Mouse (Mus musculus) adrenal gland, adult 2 months (tissue): ENCODE data around the gene Otud3. TPM values are rescaled to one million over a fixed set of nuclear protein-coding genes. Genes with fewer than 3 reads are reported as not detected.
"Not testable (repeated sequence)": the region's sequence is repeated elsewhere in the genome, so short reads cannot be mapped to it uniquely, and the experiment has no call there.

ENCODE experiments used
- DNase-seq: peaks from one replicate; pipeline ENCODE4 v3.0.0; 2021
- polyA plus RNA-seq: library from polyadenylated mRNA; depleted of rRNA; stranded (reverse); fragments of >200 nt; gene quantifications from 2 replicates; pipeline ENCODE4 v1.2.3, GENCODE M21; 2012
- total RNA-seq, 2 experiments: library from RNA; stranded (reverse); gene quantifications; 2 replicates each; pipeline ENCODE4 v1.2.3; 2021

The Otud3 gene
- total and polyA plus RNA-seq, 3 experiments = 5.6 to 11.3 (median 9.8) TPM

- DNase-seq = no peak
Measured at GRCm38 (mm10) chr4:138892655-138893054, 21.1 kb downstream of the Otud3 start.

DNA sequence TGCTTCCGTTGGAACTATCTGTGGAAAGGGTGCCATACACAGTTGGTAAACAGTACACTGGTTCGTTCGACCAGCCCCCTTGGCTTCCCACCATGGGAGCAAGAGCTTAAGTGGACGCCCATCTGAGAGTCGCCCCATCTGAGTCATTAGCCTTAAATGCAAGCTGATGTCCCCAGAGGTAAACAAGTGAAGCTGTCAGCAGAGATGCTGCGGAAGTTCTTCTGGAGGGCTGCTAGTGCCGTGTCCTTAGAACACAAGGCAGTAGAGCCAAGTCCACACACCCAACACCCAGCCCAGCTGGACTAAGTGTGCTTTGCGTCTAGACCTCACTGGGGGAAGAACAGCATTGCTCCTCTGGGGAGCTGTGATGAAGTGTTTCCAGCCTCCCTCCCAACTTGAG is 24.1 kb downstream of the Otud3 start:
- no peak for DNase-seq

DNA sequence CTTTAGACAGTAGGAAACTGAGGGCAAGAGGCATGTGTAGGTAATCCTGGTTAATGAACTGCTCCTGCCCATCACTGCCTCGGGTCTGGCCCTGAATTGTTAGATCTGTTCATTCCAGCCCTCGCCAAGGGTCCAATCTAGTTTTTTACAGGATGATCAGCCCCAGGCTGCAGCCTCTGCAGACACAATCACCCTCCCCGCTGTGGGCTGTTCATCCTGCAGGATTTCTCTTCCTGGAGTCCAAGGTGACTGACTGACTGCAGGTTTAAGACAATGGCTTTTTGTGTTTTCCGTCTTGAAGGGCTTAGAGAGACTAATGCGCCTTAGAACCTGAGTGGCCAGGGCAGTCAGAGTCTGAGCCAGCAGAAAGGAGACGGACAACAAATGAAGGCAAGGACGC is 24.6 kb downstream of the Otud3 start:
- DNase-seq = no peak

DNA sequence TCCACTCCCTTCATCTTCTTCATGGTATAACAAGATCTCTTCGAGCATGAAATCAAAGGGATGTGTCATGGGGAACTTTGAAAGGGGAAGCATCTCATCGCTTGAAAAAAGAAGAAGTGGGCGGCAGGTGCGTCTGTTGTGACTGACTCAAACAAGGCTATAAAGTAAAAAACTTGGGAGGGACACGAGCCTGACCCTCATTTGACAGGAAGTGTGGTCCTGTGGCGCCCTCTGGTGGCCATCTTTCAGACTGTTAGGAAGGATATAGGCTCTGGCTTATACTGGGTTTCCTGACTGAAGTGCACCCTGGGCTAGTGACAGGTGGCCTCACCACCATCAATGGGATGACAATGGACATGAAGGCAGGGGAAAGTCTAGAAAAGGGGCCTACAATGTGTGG is 29.5 kb downstream of the Otud3 start:
- DNase-seq = peak; percentile 78

- DNase-seq = no peak
Measured at GRCm38 (mm10) chr4:138882179-138882578, 31.6 kb downstream of the Otud3 start.

DNA sequence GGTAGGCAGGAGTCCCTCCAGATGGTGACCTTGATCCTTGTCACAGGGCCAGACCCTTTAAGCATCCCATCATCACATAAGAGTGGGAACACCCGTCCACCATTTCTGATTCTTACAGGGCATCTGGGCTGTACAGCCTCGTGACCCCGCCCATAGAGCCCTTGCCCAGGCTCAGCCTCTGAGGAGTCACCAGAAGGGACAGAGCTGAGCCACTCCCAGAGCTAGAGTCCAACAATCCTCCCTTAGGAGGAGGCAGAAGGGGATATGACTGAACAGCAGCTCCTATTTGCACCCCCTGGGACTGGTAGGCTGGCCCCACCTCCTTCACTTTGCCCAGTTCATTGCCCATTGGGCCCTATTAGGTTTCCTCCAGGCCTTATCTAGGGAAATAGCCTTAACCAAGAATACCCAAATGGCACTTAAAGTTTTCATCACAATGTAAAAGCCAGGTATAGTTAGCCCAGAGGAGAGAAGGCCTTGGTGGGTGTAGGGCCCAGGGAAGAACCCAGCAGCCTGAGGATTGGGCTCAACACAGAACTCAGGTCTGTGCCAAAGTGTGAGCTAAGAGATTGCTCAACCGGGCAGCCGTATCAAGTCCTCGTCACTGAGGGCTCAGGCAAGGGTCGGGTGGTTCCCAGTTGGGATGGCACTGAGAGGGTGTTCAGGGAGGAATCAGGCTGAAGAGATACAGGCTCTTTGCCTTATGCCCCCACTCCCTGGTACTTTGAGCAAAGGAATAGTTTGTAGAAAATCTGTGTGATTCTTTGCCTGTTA is 32.7 kb downstream of the Otud3 start:
- DNase-seq = peak; percentile 45

GRCm38 (mm10) chr4:138879808-138880207 is 33.9 kb downstream of the Otud3 start:
- DNase-seq = no peak

- no peak for DNase-seq
Measured at GRCm38 (mm10) chr4:138878783-138879182, 35.0 kb downstream of the Otud3 start.

- peak; percentile 59 for DNase-seq
Measured at GRCm38 (mm10) chr4:138877731-138878130, 36.0 kb downstream of the Otud3 start, which contains the start of gene Pla2g2e. Gene Pla2g2e (plus strand): TSS chr4:138877942.

GRCm38 (mm10) chr4:138875986-138876385 is 37.8 kb downstream of the Otud3 start:
- DNase-seq = no peak

DNA sequence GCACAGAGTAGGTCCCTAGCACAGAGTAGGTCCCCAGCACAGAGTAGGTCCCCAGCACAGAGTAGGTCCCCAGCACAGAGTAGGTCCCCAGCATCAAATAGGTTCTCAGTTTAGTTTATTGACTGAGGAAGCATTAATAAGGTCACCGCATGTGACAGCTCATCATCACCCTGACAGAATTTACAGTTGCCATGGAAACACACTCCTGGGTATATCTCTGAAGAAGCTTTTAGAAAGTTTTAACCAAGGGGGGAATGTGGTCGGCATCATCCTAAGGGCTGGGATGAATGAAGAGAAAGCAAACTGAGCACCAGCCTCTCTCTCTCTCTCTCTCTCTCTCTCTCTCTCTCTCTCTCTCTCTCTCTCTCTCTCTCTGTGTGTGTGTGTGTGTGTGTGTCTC is 38.5 kb downstream of the Otud3 start:
- not testable (repeated sequence) for DNase-seq

GRCm38 (mm10) chr4:138873864-138874263 is 39.9 kb downstream of the Otud3 start, which contains the start of gene Gm13030:
Gene Gm13030 (minus strand): TSS chr4:138873964.
- no peak for DNase-seq

GRCm38 (mm10) chr4:138868666-138869065 is 45.1 kb downstream of the Otud3 start:
- no peak for DNase-seq

GRCm38 (mm10) chr4:138866413-138866812 is 47.3 kb downstream of the Otud3 start:
- peak; percentile 63 for DNase-seq

DNA sequence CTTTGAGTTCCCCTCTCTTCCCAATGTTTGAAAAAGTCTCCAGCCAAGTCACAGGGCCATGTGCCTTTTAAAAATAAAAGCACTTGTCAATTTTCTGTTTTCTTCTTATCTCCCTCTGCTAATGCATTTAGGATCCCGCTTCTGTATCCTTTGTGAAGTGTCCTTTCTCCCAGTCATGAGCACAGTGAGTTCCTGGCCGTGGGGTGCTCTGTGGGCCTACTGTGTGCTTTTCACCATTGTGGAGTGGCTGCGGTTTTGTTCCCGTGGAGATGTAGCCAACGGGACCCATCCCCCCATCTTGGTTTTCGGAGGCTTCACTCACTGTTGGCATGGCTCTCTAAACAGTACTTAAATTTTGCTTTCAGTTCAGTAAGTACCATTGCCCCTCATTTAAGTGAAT is 47.8 kb downstream of the Otud3 start:
- no peak for DNase-seq

- DNase-seq = no peak
Measured at GRCm38 (mm10) chr4:138865092-138865491, 48.7 kb downstream of the Otud3 start.

- no peak for DNase-seq
Measured at GRCm38 (mm10) chr4:138863344-138863998, 50.3 kb downstream of the Otud3 start, which contains the start of gene Pla2g5. Gene Pla2g5 (minus strand): TSS chr4:138863482.

- peak; percentile 71 for DNase-seq
Measured at GRCm38 (mm10) chr4:138859728-138860127, 54.0 kb downstream of the Otud3 start.

DNA sequence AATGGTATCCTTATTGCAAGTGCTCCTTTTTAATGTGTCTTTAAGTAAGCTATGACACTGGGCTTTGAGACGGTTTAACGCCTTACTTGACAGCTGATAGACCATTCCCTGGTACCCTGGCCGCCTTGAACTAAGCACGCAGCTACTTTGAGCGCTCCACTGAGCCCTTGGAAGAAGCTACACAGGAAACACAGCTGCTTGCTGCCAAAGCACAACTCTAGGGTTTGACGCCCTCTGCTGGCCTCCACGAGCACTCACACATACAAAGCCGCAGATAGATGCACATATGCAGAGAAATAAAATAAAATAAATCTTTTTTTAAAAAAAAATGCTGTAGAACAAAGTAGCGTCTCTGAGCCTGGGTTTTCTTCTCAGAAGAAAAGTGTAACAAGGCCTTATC is 54.5 kb downstream of the Otud3 start:
- DNase-seq = no peak

DNA sequence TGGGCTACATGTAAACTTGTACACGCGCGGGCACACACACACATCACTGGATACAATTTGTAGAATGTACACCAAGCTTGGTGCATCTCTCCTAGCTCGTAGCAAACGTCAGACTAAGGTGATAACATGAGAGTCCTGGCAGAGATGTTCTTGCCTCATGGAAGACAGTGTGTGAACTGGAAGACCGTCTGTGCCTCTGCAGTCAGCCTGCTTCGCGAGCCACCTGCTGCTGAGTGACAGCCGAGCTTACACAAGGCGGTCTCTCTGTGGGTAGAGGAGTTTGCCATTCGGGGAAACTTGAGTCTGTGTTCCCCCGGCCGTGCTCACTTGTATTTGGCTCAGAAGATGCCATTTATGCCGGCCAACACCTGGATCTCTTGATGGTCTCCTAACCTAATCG is 55.3 kb downstream of the Otud3 start:
- no peak for DNase-seq

DNA sequence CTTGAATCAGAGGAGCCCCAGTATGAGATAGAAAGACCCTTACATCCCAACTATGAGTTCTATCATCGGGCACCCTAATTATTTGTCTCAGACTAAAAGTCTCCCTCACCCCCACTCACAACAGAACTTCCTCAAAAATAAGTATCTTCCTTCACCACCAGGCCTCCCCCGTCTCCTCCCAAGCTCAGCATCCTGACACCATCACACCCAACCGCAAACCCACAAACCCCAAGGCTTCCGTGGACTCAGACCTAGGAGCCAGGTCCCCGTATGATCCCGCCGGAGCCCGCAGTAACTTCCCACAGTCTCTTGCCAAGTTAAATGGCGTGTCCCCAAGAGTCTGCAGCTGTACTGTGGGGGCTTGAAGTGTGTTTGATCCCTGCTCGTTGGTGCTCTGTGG is 56.2 kb downstream of the Otud3 start:
- DNase-seq = no peak

DNA sequence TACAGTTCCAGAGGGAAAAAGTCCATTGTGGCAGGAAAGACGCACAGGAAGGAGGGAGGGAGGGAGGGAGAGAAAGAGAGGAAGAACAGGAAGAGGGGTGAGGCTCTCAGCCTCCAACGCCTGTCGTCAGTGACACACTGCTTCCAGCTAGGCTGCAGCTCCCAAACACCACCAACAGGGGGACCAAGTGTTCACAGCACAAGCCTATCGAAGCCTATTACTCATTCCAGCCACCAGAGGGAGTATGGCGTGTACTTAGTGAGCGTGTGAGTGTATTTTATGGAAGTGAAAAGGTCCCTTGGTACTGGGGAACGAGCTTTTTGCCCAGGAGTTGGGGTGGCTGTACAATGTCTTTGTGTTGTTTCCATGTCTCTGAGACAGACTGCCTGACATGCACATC is 57.3 kb downstream of the Otud3 start:
- DNase-seq = peak; percentile 63

- DNase-seq = no peak
Measured at GRCm38 (mm10) chr4:138855092-138855632, 58.6 kb downstream of the Otud3 start.
